Mouse (Mus musculus): ENCODE measurements around the gene Mgll. TPM values are rescaled to one million over a fixed set of nuclear protein-coding genes. Genes with fewer than 3 reads are reported as not detected.

The Mgll gene
- total RNA-seq, 2 experiments from 2014 or later: 174 to 186 TPM

DNA sequence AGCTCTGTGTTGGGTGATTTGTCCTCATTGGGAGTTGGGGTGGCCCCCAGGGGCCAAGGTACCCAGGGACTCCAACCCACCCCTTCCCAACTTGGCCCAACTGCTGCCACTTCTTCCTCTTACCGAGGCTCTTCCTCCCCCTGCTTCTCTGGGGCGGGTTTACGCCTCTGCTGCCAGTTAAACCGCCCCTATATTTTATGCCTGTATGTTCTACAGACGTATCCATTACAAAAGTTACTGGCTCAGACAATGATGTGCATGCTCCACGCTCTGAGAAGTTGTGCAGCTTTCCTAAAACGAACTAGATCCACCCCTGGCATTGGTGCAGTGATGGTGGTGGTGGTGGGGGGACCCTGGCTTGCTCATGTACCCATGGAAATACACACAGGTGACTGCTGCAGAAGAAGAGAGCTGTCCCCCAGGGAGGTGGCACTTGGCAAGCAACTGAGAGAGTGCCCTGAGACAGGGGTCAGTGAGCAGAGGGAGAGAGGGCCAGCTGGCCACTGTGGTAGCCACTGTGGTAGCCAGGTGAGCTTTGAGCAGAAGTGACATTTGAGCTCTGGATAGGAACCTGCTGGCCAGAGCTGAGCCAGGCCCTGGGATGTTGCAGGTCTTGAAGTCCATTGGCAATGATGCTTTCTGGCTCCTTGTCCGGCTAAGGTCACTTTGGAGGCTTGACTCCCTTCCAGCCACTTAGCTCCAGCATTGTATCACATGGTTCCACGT, 18.2 kb downstream of the Mgll start:
- no peak for DNase-seq (ENCODE audit: low spot score in 2 of 2)

DNA sequence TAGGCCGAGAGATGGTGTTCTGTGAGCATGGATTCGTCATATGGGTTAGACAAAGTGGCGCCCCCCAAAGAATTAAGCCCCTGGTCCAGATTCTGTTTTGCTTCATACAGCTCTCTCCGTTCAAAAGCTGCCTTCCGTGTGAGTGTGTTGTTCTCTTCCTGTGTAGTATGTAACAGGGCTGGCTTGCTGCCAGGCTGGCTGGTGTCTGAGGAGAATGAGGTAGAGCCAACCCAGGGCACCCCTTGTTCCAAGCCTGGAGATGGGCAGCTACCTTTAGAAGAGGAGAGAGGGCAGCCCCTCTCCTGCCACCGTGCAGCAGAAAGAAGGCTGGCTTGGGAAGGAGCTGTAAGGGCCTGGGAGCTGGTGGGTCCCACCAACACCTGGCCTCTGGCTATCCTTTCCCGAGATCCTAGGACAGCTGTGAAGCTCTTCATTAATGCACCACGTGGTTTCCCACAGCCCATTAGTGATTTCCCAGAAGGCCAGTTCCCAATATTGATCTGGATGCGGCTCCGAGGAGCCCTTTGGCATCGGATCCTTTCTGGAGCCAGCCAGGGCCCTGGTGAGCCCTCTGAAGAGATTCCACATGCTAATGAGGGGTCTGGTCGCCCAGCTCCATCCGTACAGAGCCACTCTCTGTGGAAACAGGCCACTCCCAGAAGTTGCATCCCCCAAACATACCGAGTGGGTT, 19.5 kb downstream of the Mgll start:
- no peak for DNase-seq (ENCODE audit: low spot score in 2 of 2)

DNA sequence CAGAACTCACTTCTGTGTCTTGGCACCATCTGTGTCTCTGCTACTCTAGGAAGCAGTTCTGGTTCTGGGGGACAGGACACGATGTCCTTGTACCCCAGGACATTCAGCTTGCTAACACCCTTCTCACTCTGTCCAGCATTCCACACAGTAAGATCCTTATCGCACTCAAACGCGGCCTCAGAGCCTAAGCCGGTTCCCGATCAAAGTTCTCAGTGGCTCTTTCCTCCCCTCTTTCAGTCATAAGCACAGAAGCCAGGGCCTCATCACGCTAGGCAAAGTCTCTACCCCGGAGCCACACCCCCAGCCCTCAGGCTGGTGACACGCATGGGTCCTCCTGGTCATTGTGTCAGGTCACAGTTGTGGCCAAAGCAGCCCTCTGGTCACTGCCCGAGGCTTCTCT, 20.8 kb downstream of the Mgll start:
- no peak for DNase-seq (ENCODE audit: low spot score in 2 of 2)

DNA sequence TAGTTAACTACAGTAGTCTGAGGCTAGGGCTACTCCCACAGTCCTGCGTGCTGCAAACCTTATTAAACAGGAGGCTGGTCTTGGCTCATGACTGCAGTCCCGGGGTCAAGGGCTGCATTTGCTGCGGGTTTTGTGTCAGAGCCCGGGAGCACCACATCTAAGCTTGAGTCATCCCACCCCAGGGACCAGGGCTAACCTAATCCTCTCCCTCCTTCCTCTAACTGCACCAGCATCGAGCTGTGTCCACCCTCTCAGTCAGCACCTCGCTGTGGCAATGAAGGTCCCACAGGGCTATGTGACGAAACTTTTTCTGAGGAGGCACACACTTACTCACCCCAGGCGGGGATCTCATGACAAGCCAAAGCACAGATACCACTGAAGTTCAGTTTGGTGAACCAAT, 22.1 kb downstream of the Mgll start:
- DNase-seq (ENCODE audit: low spot score in 2 of 2): no peak

DNA sequence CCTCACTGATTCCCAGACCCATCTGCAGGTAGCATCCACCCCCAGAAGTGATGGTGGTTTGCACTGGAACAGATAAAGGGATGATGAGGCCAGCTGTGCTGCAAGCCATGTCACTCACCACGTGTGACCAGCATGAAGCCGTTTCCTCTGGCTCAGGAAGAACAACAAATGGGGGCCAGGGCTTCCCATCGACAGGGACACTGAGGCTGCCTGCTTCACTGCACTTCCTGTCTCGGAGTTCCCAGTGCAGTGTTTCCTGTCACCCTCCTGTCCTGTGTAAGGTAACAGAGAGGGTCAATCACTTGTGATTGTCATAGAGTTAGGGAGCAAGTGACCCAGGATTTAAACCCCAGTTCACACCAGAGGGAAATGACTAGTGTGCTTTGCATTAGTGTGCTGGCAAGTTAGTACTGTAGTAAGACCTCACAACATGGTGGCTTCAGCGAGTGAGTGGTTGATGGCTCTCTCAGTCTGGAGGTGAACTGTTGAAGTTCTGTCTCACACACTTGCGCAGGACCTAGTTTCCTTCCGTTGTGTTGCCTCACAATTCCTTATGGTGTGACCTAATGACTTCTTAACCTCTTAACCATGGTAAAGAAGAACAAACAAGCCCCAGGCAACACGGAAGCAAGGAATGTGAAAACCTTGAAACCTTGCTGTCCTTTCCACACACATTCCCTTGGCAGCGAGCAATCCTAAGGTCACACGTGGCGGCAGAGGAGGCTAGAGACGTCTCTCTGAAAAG, 23.3 kb downstream of the Mgll start:
- DNase-seq (ENCODE audit: low spot score in 2 of 2): no peak

DNA sequence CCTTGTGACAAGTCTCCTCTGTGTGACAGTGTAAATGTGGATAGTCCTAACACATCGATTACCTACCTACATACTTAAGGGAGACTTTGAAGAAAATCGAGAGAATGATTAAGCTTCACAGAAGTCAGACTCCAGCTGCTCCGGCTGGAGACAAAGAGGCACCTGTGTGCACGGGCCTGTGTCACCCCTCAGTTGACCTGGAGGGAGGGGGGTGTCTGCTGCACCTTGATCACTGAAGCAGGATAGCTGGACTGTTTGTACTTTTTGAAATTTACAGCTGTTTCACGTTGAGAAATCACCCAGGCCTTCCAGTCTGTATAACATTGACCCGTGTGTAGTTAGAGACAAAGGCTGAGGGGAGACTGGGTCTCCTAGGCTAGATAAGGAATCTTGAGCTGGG, 26.7 kb downstream of the Mgll start:
- DNase-seq (ENCODE audit: low spot score in 2 of 2): no peak

DNA sequence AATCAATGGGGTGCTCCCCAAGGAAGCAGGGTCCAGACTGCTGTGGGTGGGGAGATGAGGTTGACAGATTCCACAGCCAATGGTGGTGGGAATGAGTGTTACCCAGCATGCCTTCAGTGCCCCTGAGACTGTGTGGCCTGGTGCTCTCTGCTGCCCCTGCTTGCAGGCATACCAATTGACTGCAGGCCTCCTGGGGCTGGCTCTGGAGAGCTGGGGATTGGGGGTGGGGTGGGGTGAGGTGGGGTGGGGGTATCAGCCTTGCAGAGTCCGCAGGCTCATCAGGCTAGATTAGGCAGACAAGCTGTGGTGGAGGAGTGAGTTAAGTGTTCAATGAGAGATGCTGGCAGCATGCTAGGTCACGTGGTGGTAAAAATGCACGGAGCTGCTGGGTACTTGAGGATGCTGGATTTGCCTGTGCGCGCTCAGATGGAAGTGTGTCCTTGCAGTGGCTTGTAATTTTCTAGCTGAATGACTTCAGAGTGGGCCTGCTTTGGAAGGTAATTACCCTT, 28.6 kb downstream of the Mgll start:
- no peak for DNase-seq (ENCODE audit: low spot score in 2 of 2)

DNA sequence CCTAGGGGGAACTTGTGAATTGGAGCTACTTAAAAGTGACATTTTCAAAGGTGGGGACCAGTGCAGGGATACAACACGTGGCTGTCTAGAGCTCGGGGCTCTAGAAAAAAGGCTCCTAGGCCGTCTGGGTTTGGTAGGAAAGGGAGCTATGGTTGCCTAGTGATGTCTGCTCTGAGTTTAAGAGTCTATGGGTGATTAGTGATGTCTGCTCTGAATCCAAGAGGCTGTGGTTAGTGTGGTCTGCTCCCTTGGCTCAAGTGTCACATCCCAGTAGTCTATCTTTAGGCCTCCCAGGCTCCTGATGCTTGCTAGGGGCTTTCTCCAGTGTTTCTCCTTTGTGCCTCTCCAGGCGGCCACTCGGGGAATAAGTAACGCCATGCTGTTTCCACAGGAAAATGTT, 29.4 kb downstream of the Mgll start:
- DNase-seq (ENCODE audit: low spot score in 2 of 2): no peak

DNA sequence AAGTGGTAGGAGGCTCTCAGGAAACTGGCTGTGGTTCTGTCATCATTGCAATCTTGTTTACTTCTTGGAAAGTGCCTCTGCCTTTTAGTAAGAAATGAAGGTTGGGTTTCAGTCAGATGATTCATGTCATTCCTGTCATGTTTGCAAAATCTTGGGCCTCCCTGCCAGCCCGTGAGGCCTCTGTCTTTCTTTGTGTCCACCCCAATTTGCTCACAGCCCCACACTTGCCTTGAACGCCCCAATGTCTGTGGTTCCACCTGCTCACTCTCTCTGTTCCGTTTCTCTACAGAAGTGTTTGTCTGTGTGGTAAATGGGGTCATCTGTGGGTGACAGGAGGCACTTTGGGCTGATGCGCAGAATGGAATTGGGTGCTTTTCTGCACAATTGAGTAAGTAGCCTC, 32.8 kb downstream of the Mgll start:
- DNase-seq (ENCODE audit: low spot score in 2 of 2): no peak

DNA sequence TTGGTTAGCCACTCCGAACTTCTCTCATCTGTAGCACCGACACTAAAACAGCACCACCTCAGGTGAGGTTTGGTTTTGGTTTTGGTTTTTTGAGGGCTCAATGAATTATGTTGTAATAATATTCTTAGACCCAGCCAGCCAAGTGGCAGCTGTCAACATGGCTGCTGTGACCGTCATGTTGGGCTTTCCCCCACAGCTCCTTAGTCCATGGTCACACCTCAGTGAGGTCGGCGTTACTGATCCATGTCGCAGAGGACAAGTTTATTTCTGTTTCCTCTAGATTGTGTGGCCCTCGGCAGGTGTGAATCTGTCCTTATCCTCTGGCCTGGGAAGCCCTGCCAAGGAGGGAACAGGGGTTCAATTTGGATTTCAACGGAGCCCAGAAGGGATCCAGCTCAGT, 33.9 kb downstream of the Mgll start:
- DNase-seq (ENCODE audit: low spot score in 2 of 2): no peak

DNA sequence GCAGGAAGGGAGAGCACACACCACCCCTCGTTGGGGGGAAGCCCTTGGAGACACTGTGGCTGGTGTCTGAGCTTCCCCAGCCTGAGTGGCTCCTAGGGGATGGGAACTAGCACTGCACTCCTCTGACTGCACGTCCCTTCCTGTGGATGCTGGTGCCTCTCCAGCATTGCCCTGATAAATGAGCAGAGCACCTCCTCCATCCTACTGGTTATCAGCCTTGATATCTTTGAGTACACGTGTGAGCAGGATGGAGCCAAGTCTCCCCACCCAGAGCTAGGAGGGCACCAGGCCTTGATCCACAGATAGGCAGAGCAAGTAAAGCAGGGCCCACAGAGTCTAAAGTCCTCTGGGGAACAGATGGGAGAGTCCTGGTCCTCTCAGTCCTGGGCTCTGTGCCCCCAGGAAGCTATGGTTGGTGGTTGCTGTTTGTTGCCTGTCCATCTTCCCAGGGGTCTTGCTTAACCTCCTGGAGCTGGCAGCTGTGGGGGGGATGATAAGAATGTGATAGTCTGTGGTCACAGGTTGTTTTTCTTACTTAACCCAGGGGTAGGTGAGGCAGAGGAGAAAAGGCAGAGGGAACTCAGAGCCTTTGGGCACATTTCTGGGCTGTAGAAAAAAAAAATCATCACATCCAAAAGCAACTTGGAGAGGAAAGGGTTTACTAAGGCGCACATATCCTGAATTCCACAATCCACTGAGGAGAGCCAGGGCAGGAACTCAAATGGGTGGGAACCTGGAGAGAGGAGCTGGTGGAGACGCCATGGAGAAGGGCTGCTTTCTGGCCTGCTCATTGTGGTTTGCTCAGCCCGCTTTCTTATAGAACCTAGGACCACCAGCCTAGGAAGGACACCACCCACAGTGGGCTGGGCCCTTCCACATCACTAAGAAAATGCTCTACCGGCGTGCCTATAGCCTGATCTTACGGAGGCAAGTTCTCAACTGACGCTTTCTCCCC, 34.6 kb downstream of the Mgll start:
- DNase-seq (ENCODE audit: low spot score in 2 of 2): no peak

DNA sequence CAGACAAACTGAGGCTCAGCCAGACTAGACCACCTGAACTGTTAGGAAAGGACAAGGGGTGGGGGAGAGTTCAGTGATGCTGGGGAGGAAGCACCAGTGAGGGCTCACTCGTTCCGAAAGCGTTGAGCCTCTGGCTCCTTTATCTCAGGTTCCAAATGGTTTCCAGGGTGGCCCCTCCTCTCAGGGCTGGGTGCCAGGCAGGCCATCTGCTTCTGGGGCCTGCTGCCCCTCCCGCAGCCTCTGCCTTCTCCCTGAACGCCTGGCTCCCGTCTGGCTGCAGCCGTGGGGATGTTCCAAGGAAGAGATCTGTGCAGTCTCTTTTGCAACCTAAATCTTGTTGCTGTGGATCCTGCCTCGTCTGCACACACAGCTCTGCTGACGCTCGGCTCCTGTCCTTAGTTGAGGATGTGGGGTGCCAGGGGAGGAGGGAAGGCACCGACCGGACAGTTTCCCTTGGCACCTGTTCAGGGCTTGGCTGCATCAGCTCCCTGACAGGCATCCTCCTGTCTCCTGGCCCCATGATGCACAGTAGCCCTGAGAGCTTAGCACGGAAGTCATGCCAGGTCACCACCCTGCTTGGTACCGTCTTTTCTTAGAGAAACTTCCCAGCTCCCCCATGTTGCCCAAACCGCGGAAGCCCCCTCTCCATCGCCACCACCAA, 35.7 kb downstream of the Mgll start:
- peak; percentile 82 to 87 for DNase-seq (ENCODE audit: low spot score in 2 of 2)

DNA sequence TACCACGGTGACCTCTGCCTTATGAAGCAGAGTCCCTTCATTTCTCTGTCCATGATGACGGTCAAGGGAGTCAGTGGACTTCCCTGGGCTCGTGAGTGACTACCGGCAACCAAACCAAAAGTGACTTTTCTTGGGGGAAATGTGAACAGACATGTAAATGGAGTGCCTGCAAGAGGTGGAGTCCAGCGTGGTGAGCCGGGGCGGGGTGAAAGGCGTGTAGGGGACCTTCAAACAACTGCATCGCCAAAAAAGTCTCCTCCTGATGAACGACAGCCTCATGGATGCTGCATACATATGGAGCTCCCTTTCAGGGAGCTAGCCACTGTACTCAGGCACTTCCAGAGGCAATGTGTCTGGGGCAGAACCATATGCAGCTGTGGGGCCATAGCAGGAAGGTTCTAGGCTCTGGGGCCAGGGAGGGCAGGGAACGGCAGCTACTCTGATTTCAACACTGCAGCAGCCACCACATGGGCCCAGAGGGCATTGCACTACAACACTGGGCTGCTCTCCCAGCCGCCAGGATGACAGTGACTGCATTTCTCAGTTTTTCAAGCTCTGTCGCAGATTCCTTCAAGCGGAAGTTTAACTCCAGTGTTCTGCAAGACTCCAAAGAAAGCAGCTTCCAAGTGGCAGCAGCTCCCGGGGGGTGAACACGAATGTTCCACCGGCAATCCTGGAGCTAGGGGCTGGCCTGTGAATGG, 36.9 kb downstream of the Mgll start:
- DNase-seq (ENCODE audit: low spot score in 2 of 2): no peak

DNA sequence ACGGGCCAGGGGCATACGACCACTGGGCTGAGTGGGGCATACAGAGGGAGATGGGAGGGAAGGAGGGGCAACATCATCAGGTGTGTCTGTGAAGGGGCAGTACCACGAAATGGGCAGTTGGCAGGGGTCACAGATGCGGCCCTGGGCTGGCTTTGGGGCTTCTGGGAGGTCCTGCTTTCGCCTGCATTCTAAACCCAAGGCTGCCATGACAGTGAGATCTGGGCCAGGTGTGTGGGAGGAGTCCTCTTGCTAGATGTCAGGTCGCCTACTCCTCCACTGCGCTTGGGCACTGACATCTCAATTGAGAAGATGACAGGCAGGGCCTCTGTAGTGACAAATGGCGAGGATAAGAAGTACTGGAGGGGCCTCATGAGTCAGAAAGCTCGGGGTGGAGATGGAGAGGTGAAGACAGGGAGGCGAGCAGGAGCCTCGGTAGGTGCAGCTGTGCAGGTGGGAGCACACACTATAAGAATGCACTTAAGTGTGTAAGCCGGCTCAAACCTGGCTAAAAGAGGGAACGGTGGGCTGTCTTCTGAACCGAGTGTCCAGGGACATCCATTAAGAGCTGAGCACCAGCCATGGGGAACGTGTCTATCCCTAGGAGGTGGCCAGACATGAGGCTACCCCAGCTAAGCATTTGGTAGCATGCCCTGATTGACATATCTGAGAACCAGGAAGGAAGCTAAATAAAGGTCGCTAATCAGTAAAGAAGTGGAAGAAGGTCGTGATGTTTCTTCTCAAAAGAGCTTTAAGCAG, 37.6 kb downstream of the Mgll start:
- DNase-seq (ENCODE audit: low spot score in 2 of 2): no peak

DNA sequence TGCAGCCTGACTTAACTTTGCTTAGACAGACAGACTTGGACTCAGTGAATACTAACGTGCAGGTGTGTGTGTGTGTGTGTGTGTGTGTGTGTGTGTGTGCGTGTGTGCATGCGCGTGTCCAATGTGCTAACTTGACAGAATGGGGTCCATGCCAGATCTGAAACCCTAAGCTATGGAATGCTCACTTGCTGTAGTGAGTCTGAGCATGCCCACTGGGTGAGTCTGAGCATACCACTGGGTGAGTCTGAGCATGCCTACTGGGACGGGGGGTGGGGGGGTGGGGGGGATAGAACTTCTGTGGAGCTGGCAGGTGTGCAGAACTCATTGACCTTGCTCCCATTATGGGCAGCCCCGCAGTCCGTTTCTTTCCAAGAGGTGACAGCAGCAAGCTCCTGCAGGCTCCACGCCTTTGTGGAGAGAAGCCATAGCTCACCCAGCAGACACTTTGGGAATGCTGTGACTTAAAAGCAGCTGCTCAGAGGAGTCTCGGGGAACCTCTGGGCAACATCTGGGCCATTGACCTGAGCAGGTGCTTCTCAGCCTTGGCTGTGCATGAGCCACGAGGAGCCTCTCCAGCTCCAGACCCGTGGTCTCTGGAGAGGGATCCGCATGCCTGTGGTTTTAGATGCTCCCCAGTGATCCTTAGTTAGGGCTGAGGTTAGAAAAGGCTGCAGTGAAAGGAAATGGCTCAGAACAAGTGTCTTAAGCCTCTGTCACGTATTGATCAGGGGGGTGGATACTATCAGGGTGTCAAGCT, 38.4 kb downstream of the Mgll start:
- DNase-seq (ENCODE audit: low spot score in 2 of 2): no peak

DNA sequence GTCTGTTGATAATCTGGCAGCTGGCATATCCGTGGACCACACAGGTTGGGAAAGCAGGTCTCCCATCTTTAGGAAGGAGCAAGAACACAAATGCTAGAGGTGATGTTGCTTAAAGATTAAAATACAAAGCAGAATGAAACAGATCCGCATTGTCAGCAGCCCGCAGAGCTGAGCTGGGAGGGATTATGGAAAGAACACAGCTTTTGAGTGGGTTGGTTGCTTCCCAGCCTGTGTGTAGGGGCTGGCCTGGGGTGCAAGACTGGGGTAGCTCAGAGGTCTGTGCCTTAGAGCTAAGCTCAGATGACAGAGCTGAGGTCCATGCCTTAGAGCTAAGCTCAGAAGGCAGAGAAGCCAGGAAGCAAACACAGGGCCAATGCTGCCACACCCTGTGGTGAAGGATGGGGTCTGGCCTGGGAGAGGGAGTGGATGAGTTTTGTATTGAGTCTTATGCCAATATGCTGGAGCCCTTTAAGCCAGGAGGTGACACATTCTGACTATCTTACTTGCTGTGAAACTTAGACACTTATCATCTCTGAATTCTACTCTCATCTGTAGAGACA, 39.4 kb downstream of the Mgll start:
- DNase-seq (ENCODE audit: low spot score in 2 of 2): no peak

DNA sequence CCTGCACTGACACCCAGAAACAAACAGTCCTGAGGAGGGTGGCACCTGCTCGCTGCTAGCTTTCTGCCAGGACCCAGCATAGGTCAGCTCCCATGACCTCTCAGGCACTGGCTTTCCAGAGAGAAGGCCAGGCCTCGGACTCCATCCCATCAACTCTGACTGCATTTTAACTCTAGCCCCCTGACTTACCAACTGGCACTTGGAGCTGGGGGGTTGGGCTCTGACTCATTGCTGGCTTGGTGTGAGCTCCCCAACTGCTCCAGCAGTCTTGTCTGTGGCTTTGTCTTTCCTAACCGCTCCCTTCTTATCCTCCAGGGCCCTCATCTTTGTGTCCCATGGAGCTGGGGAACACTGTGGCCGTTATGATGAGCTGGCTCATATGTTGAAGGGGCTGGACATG, 40.1 kb downstream of the Mgll start:
- DNase-seq (ENCODE audit: low spot score in 2 of 2): no peak

DNA sequence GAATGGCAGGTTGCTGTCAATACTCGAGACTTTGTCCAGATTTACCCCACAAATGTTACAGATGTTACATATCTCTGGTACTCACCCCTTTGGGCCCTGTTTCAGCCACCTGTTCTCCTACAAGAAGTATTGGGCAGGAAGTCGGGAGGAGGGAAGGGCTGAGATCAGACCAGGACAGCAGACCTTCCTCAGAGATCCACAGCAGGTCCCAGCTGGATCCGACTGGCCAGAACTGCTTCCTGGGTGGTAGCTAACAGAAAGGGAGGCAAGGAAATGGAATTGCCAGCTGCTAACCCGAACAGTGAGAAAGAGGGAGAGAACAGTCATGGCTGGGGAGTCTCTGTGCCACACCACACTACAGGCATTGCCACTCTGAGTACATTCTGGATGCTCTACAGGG, 43.5 kb downstream of the Mgll start:
- no peak for DNase-seq (ENCODE audit: low spot score in 2 of 2)
